Mouse (Mus musculus): Measurements from ENCODE around the gene Scfd2. TPM values are rescaled to one million over a fixed set of nuclear protein-coding genes. Genes with fewer than 3 reads are reported as not detected.

Gene Scfd2
- polyA plus RNA-seq, 1 experiment from 2014 or later = 12.9 TPM

DNA sequence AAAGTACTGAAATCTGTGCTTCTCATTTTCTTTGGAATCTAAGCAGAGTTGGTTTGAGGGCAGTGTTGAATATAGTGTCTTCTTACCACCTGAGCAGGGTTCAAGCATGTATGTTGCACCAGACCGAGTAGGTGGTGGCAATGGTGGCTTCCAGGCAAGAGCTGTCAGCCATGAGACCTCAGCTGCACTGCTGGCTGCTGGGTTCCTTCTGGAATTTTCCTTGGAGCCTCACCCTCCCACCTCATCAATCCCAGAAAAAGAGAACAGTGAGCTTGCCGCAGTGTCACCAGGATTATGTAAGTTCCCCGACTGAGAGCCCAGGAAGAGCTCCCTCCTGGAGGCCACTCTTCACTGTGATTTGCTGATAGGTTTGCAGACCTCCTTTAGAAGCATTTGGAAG is 324.4 kb downstream of the Scfd2 start:
- H3K27ac ChIP-seq (ENCODE audit: low read depth, low read length) = 0 out of 2 replicates have a peak overlapping the region, but pooled peaks have one; percentile 29
- H3K27me3 ChIP-seq (ENCODE audit: control insufficient read depth, insufficient read depth, low read length) = no peaks in the 10 kb centered on the region
- peaks cover 48% of the 10 kb centered on the region for H3K4me1 ChIP-seq (ENCODE audit: control insufficient read depth, insufficient read depth, low read length)
- H3K9me3 ChIP-seq (replicated peaks; ENCODE audit: control insufficient read depth, low read length) = no peaks in the 10 kb centered on the region; the same call in 1 of the 2 replicates
- no peak overlapping the region for H3K9ac ChIP-seq (ENCODE audit: low read depth, low read length)
- H3K4me3 ChIP-seq (ENCODE audit: low read depth, low read length) = no peak overlapping the region
- H3K36me3 ChIP-seq (ENCODE audit: control insufficient read depth, insufficient read depth, low read length) = no peaks in the 10 kb centered on the region
- 70% methylated on average over 3 of the region's 3 CpGs for WGBS (ENCODE audit: insufficient replicate concordance)
- H3K4me2 ChIP-seq = no peak overlapping the region
- ATAC-seq (replicated peaks; ENCODE audit: insufficient number of reproducible peaks, low FRiP score, low TSS enrichment) = no peak

DNA sequence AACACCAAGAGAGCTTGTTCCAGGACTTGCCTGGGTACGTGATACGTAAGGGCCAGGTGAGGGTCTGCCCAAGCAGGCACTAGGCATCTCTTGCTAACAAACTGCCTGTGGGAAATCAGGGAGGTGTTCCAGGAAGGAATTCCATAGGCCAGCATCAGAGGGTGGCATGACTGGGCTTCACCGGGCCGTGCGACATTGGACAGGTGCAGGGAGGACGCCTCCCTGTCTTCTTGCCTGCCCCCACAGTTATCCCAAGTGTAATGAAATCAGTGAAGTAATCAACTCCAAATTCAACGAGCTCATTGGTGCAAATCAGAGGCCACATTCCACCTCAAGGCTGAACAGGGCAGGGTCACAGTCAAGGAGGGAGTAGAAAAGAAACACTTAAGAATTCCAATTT is 324.9 kb downstream of the Scfd2 start:
- Histone ChIP-seq H3K36me3 (ENCODE audit: control insufficient read depth, insufficient read depth, low read length) (no peaks in the 10 kb centered on the region), H3K4me1 (ENCODE audit: control insufficient read depth, insufficient read depth, low read length) (peaks cover 51% of the 10 kb centered on the region), H3K9ac (ENCODE audit: low read depth, low read length) (peak overlapping the region; percentile 43; the same call in 1 of the 2 replicates), H3K27me3 (ENCODE audit: control insufficient read depth, insufficient read depth, low read length) (no peaks in the 10 kb centered on the region), H3K4me3 (ENCODE audit: low read depth, low read length) (no peak overlapping the region), H3K4me2 (no peak overlapping the region), H3K9me3 (replicated peaks; ENCODE audit: control insufficient read depth, low read length) (no peaks in the 10 kb centered on the region; the same call in 1 of the 2 replicates), H3K27ac (ENCODE audit: low read depth, low read length) (peak overlapping the region; percentile 93)
- WGBS (ENCODE audit: insufficient replicate concordance) = 78% methylated on average over 7 of the region's 7 CpGs
- ATAC-seq (replicated peaks; ENCODE audit: insufficient number of reproducible peaks, low FRiP score, low TSS enrichment) = no peak

DNA sequence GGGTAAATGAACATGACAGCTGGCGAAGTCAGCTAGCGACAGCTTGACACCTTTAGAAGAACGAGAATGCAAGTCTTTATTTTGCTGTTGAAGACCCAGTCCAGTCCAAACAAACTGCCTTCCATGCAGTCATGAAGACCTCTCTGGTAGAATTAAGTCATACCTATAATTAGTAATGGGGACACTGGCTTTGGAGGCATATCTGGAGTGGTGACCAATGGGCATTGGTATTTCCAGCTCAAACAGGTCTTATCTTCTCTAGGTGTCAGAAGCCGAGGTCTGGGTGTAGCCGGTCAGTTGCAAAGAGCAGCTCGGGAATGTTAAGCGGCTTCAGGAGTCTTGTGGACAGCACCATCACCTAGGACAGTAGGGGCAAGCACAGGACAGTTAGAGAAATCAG is 325.5 kb downstream of the Scfd2 start:
- ATAC-seq (replicated peaks; ENCODE audit: insufficient number of reproducible peaks, low FRiP score, low TSS enrichment) = peak; percentile 44; the same call in 1 of the 2 replicates
- Histone ChIP-seq H3K4me2 (peak overlapping the region; percentile 10), H3K36me3 (ENCODE audit: control insufficient read depth, insufficient read depth, low read length) (no peaks in the 10 kb centered on the region), H3K9me3 (replicated peaks; ENCODE audit: control insufficient read depth, low read length) (no peaks in the 10 kb centered on the region; the same call in 1 of the 2 replicates), H3K27ac (ENCODE audit: low read depth, low read length) (peak overlapping the region; percentile 93), H3K27me3 (ENCODE audit: control insufficient read depth, insufficient read depth, low read length) (no peaks in the 10 kb centered on the region), H3K9ac (ENCODE audit: low read depth, low read length) (peak overlapping the region; percentile 43; the same call in 1 of the 2 replicates), H3K4me1 (ENCODE audit: control insufficient read depth, insufficient read depth, low read length) (peaks cover 50% of the 10 kb centered on the region), H3K4me3 (ENCODE audit: low read depth, low read length) (no peak overlapping the region)
- WGBS (ENCODE audit: insufficient replicate concordance) = 20% methylated on average over 7 of the region's 7 CpGs

DNA sequence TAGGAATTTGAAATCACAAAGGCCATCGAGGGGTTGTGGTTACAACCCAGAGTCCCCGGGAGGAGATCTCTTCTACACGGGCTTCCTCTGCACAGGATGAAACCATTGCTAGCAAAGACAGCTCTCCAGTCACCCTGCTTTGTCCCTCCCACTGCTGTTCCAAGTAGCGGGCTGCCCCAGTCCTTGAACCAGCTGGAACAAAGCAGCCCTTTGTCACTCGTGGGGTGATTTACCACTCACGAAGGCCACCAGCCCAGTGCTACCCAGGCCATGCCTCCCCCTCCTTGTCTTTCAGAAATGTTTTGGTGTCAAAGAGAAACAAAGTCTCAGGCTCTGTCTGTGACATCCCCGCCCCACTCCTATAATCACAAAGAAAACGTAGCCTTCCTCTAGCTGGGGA is 326.1 kb downstream of the Scfd2 start:
- Histone ChIP-seq H3K4me1 (ENCODE audit: control insufficient read depth, insufficient read depth, low read length) (peaks cover 54% of the 10 kb centered on the region), H3K9me3 (replicated peaks; ENCODE audit: control insufficient read depth, low read length) (no peaks in the 10 kb centered on the region; the same call in 1 of the 2 replicates), H3K4me3 (ENCODE audit: low read depth, low read length) (no peak overlapping the region), H3K9ac (ENCODE audit: low read depth, low read length) (peak overlapping the region; percentile 54), H3K27ac (ENCODE audit: low read depth, low read length) (peak overlapping the region; percentile 93), H3K27me3 (ENCODE audit: control insufficient read depth, insufficient read depth, low read length) (no peaks in the 10 kb centered on the region), H3K4me2 (peak overlapping the region; percentile 10), H3K36me3 (ENCODE audit: control insufficient read depth, insufficient read depth, low read length) (no peaks in the 10 kb centered on the region)
- WGBS (ENCODE audit: insufficient replicate concordance) = 23% methylated on average over 8 of the region's 8 CpGs
- no peak for ATAC-seq (replicated peaks; ENCODE audit: insufficient number of reproducible peaks, low FRiP score, low TSS enrichment)

DNA sequence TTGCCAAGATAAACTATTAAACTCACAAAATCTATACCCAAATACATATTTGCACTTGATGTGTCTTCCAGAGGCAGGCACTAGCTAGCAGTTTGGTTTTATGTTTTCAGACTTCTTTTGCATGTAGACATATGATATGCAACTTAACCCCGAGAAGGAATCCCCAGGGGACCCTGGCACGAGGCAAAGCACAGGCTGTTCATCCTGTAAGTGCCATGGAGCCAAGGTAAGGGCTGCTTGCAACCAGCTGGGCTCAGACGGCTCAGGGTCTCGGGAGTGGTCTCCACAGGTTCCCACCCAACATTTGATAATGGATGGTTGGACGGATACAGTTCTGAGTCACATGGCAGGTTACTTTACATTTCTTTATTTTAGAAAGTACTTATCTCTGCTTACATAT is 327.1 kb downstream of the Scfd2 start:
- no peak overlapping the region for H3K4me2 ChIP-seq
- H3K27me3 ChIP-seq (ENCODE audit: control insufficient read depth, insufficient read depth, low read length) = no peaks in the 10 kb centered on the region
- no peak overlapping the region for H3K4me3 ChIP-seq (ENCODE audit: low read depth, low read length)
- H3K9me3 ChIP-seq (replicated peaks; ENCODE audit: control insufficient read depth, low read length) = no peaks in the 10 kb centered on the region; the same call in 1 of the 2 replicates
- H3K4me1 ChIP-seq (ENCODE audit: control insufficient read depth, insufficient read depth, low read length) = peaks cover 59% of the 10 kb centered on the region
- ATAC-seq (replicated peaks; ENCODE audit: insufficient number of reproducible peaks, low FRiP score, low TSS enrichment) = no peak
- H3K9ac ChIP-seq (ENCODE audit: low read depth, low read length) = no peak overlapping the region
- WGBS (ENCODE audit: insufficient replicate concordance) = 66% methylated on average over 5 of the region's 5 CpGs
- H3K36me3 ChIP-seq (ENCODE audit: control insufficient read depth, insufficient read depth, low read length) = 0 out of 2 replicates have a peak, but pooled peaks cover 2% of the 10 kb centered on the region
- no peak overlapping the region for H3K27ac ChIP-seq (ENCODE audit: low read depth, low read length)

DNA sequence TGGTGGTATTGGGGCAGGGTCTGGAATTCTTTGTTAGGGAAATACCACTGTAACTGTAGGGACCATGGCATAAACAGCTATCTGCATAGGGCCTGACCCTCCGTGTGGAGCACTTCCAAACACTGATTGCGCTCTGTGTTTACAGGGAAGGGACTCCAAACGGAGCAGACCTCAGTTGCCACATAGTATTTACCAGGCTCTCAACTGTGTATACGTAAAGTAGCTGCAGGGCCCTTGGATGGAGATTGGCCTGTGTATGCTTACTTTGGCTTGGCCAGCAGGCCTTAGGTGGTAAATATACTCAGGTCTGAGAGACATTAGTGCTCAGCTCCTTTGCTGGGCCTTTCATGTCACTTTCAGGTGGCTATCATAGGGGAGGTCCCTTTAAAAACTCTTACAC is 329.0 kb downstream of the Scfd2 start:
- Histone ChIP-seq H3K27ac (ENCODE audit: low read depth, low read length) (no peak overlapping the region), H3K4me1 (ENCODE audit: control insufficient read depth, insufficient read depth, low read length) (peaks cover 58% of the 10 kb centered on the region)

DNA sequence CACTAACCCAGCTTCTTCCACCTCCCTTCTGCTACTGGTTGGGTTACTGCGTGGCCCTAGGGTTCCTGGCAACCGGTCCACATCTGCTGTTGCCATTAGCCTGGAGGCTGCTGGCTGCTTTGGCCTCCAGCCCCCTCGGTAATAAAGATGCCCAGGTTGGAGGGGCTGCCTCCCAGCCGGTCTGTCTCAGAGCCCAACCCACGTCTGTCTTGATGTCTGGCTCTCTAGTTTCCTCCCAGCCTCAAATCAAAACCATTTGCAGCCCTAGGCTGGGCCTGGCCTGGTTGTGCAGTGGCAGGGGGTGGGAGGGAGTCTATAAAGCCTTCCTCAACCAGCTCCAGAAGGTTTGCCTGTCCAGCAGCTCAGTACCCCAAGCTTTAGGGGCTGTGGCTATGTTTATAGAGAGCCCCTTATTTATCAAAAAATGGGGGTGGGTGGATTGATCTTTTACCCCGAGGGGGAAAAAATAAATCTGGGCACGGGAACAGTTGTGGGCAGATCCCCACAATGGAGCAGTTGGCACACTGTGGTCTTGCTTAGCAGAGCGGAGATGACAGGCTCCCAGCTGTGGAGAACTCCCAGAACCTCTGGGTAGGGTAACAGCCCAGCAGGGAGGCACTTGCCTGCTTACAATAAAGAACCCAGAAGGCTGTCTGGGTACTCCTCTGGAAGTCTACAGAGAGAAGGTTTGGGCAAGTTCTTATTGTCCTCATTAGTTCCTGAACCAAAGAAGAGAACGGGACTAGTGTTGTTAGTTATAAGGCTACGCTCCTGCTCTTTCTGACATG is 329.8 kb downstream of the Scfd2 start:
- Histone ChIP-seq H3K9ac (ENCODE audit: low read depth, low read length) (no peak overlapping the region), H3K4me1 (ENCODE audit: control insufficient read depth, insufficient read depth, low read length) (peaks cover 62% of the 10 kb centered on the region), H3K36me3 (ENCODE audit: control insufficient read depth, insufficient read depth, low read length) (peaks cover 13% of the 10 kb centered on the region), H3K9me3 (replicated peaks; ENCODE audit: control insufficient read depth, low read length) (no peaks in the 10 kb centered on the region; the same call in 1 of the 2 replicates), H3K4me2 (no peak overlapping the region), H3K27ac (ENCODE audit: low read depth, low read length) (0 out of 2 replicates have a peak overlapping the region, but pooled peaks have one; percentile 36), H3K27me3 (ENCODE audit: control insufficient read depth, insufficient read depth, low read length) (no peaks in the 10 kb centered on the region), H3K4me3 (ENCODE audit: low read depth, low read length) (no peak overlapping the region)
- WGBS (ENCODE audit: insufficient replicate concordance) = 64% methylated on average over 10 of the region's 10 CpGs
- ATAC-seq (replicated peaks; ENCODE audit: insufficient number of reproducible peaks, low FRiP score, low TSS enrichment) = no peak

More for the DNA sequence above, 329.0 kb downstream of the Scfd2 start:
- H3K9ac ChIP-seq (ENCODE audit: low read depth, low read length) = no peak overlapping the region
- WGBS (ENCODE audit: insufficient replicate concordance) = 72% methylated on average over 4 of the region's 4 CpGs
- H3K27me3 ChIP-seq (ENCODE audit: control insufficient read depth, insufficient read depth, low read length) = no peaks in the 10 kb centered on the region
- H3K4me3 ChIP-seq (ENCODE audit: low read depth, low read length) = no peak overlapping the region
- ATAC-seq (replicated peaks; ENCODE audit: insufficient number of reproducible peaks, low FRiP score, low TSS enrichment) = no peak
- H3K4me2 ChIP-seq = no peak overlapping the region
- H3K36me3 ChIP-seq (ENCODE audit: control insufficient read depth, insufficient read depth, low read length) = peaks cover 13% of the 10 kb centered on the region
- H3K9me3 ChIP-seq (replicated peaks; ENCODE audit: control insufficient read depth, low read length) = no peaks in the 10 kb centered on the region; the same call in 1 of the 2 replicates

DNA sequence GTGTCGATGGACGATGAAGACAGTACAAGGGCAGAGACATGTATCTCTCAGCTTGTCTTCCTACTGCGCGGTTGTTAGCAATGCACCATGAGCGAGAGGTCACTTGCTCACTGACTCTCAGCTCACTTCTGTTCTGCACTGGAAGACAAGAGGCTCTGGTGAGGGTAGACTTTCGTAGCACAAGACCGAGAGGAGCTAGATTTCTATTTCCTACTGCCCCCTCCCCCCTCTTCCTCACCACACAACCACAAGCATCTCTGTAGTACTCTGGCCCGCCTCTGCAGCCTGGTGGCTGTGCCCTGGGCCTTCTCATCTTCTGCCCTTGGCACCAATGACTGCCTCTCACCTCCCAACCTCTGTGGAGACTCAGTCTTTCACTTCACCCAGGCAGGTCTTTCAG is 331.1 kb downstream of the Scfd2 start:
- H3K27ac ChIP-seq (ENCODE audit: low read depth, low read length) = no peak overlapping the region
- H3K4me1 ChIP-seq (ENCODE audit: control insufficient read depth, insufficient read depth, low read length) = peaks cover 54% of the 10 kb centered on the region
- no peak overlapping the region for H3K4me2 ChIP-seq
- H3K9me3 ChIP-seq (replicated peaks; ENCODE audit: control insufficient read depth, low read length) = no peaks in the 10 kb centered on the region; the same call in 1 of the 2 replicates
- 56% methylated on average over 8 of the region's 8 CpGs for WGBS (ENCODE audit: insufficient replicate concordance)
- H3K4me3 ChIP-seq (ENCODE audit: low read depth, low read length) = no peak overlapping the region
- no peak for ATAC-seq (replicated peaks; ENCODE audit: insufficient number of reproducible peaks, low FRiP score, low TSS enrichment)
- H3K36me3 ChIP-seq (ENCODE audit: control insufficient read depth, insufficient read depth, low read length) = peaks cover 13% of the 10 kb centered on the region
- no peak overlapping the region for H3K9ac ChIP-seq (ENCODE audit: low read depth, low read length)
- H3K27me3 ChIP-seq (ENCODE audit: control insufficient read depth, insufficient read depth, low read length) = no peaks in the 10 kb centered on the region
